Mouse (Mus musculus): ENCODE measurements around the gene Gpr132.

Gpr132 gene

DNA sequence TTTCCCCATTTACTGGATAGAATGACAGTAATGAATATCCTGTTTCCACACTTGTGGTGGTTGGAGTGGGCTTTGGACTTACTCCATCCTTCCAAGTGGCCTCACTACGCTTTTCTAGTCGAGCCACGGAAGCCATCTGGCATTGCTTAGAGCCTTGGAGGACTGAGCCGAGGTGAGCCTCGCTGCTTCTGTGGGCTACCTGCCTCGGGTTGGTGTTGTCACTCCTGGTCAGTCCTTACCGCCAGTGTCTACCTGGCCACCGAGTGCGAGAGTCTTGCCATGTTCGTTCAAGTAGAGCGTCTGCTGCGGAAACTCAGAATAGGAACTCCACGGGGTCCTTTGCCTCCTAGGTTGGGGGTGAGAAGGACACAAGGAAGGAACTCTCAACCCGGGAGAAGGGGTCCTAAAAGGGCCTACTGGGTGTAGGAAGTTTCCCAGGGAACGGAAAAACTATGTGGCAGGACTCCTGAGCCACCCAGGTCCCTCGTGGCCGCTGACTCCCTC lies 9.1 kb upstream of the Gpr132 start:
- peak; percentile 30 for DNase-seq (ENCODE audit: low read depth, low spot score)

DNA sequence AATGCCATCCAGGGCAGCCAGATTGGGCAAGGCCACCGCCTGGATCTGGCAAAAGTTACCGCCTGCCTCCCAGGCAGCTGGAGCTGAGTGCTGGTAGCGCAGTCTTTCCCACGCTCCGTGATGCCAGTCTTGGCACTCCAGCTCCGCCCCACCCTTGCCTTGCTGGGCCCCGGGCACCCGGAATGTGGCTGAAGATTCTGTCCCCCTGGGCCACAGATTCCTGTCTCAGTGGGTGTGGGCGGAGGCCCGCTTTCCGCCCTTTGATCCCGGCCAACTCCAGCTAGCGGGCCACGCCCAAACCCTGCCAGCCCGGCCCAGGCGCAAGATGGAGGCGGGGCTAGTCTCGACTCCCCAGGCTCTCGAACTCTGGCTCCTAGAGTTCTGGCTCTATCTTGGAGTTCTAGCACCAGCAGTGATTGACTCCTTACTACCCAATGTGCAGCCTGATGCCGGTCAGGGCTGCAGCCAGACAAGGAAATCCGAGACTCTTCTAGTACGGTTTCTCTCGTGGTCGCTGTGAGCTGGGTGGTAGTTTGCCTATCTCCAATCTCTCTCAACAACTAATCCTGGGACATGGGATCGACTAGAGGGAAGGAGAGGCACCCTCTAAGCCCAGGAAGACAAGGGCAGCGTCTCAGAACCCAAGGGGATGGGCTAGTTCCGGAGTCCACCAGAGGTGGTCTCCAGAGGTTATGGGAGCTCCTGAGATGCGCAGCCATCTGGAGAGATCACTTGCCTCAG lies 8.5 kb upstream of the Gpr132 start:
- DNase-seq (ENCODE audit: low read depth, low spot score) = peak; percentile 74

DNA sequence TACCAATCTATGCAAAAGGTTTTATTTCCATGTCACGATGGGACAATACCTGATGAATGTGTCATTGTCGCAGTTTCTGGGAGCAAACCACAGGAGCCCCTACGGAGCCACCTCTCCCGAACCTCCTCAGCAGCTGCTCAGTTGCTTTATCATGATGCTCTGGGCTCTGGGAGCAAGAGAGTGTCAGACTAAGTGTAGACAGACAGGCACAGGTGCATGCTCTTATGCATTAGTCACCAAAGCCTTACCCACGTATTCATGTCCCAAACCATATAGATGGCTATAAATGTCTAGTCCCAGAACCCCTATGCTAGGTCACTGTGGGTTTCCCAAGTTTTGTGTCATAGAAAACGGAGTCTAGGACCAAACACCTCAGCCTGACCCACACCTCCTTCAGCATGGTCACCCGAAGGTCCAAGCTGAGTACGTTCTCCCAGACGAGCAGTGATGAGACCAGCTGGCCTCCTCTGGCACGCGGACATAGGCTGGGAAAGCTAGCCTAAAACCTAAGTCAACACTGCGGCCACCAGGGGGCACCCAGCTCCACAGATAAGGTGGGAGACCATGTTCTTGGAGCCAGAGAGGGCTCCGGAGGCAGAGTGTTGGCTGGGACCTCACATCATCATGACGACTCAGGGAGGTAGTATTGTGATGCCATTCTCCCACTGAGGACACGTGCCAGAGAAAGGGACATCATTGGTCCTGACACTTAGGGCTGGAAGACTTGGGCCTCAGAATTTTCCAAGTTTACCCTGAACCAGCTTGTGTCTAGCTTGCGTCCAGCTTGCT lies 7.4 kb upstream of the Gpr132 start:
- peak; percentile 90 for DNase-seq (ENCODE audit: low read depth, low spot score)

DNA sequence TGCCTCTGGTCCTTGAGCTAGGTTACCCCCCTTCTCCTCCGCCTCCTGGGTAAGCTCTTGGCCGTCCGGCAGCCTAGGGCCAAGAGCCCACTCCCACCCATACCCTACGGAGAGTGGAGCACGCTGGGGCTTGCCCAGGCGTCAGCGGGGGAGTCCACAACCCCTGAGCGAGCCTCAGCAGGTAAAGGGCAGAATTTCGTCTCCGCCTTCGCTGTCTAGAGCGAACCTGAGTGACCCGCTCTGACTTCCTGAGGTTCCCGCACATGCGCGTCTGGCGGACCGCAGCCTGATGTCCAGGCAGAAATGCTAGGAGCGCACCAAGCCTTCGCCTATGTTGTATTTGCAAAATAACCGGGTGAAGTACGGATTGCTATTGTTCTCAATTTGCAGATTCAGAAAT lies 6.2 kb upstream of the Gpr132 start:
- DNase-seq (ENCODE audit: low read depth, low spot score) = peak; percentile 17

DNA sequence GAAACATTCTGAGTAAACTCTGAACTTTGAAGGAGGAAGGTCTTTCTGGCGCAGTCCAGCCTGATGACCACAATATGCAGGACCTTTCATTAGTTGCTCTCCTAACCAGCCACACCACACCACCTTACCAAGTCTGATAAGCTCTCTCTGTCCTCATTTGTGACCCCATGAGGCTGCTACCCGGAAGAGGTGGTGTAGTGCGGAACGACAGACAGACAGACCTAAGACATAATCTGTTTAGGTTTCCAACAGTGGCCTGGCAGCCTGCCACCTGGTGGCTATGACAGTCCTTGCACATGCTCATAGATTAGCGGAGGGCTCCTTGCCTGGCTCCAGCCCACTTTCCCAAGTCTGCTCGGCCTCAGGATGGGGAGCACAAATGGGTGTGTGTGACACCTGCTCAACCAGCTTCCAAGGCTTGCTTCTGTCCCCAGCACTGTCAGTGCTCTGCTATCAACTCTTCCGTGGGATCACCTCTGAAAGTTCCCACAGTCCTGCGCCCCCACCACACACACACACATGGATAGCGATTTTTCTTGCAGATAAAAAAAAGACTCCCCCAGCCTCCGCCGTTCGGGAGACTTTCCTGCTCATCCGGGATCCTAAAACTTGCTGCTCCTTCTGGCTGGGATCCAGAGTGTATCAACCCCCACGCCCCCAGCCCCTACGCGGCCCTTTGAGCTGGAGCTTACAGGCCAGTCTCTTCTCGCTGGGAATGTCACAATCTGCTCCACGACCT lies 5.6 kb upstream of the Gpr132 start:
- DNase-seq (ENCODE audit: low read depth, low spot score) = peak; percentile 90

DNA sequence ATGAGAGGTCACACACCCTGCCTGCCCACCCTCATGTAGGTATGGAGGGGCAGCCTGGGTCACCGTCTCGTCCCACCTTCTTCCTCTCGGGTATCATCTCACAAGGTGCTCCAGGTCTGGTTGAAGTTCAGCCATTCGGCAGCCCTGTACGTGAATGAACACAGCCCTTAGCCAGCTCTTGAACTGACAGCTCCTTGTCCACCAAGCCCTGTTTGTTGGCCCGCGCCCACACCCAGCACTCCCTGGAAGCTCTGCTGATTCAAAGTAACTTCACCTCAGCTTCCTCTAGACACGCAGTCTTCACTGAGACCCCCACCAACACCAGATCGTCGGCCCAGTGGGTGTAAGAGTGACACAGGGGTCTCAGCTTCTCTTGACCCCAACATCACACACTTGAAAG lies 5.0 kb upstream of the Gpr132 start:
- DNase-seq (ENCODE audit: low read depth, low spot score) = peak; percentile 19

DNA sequence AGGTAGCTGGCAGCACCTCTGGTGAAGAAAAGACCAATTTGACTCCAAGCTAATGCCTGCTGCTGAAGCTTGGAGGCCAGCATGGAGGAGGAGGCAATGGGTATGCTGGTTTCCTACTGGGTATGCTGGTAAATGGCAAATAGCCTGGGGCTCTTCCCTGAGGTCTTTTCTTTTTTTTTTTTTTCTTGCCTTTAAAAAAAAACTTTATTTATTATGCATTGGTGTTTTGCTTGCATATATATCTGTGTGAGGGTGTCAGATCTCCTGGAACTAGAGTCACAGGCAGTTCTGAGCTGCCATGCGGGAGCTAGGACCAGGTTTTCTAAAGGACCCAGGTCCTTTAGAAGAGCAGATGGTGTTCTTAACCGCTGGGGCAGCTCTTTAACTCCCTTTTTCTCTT lies 3.2 kb upstream of the Gpr132 start:
- DNase-seq (ENCODE audit: low read depth, low spot score) = peak; percentile 13

DNA sequence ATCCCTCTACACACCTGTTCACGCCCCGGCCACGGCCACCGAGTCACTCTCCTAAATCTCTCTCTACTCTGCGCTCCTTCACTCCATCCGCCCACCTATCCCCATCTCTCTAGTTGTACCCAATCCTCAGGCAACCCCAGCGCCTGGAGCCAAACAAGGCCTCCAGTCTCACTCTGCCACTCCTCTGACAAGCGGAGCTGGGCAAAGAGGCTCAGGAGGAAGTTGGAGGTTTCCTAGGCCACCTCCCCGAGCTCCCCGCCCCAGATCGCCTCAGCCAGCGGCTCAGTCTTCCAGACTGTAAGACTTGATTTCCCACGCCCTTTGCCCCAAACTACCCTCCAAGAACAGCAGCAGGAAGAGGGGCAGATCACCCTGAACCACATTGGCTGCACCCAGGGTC lies 2.7 kb upstream of the Gpr132 start:
- DNase-seq (ENCODE audit: low read depth, low spot score) = peak; percentile 59

DNA sequence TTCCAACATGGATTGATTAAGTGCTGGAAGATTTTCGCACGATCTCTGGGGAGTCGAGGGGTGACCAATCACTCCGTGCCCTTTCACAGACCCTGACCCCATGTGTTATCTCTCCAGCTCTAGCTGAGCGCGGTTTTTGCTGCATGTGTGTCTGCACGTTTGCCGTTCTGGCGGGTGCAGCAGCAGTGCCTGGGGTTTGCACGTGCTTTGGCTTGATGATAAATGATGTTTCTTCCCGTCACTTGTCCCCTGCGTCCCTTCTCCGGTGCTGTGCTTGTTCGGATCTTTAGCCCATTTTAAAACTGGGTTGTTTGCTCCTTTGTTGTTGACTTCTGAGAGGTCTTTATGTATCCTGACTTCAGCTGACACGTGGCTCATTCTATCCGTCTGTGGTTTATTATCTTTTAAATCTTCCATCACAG lies 1.8 kb upstream of the Gpr132 start:
- DNase-seq (ENCODE audit: low read depth, low spot score) = peak; percentile 49

DNA sequence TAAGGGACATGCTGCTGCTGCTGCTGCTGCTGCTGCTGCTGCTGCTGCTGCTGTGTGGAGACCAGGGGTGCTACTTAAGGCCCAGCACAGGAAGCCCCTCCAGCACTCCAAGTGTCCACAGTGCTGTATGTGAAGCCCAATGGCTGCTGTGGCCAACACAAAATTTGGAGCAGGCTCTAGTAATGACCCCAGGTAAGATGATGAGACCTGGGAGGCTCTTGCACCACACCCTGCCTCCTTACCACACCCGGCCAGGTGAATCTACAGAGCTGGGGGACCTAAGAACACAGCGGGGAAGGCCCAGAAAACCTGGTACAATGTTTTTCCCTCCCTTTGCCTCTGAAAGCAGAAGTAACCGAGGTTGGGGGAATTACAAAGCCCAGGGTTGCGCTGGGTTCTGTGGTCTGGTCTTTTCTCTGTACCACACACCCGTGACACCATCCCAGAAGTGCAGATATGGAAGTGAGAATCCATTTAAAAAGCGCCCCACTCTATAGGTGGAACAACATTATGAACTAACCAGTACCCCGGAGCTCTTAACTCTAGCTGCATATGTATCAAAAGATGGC lies 838 bp downstream of the Gpr132 start:
- no peak for DNase-seq (ENCODE audit: low read depth, low spot score)

DNA sequence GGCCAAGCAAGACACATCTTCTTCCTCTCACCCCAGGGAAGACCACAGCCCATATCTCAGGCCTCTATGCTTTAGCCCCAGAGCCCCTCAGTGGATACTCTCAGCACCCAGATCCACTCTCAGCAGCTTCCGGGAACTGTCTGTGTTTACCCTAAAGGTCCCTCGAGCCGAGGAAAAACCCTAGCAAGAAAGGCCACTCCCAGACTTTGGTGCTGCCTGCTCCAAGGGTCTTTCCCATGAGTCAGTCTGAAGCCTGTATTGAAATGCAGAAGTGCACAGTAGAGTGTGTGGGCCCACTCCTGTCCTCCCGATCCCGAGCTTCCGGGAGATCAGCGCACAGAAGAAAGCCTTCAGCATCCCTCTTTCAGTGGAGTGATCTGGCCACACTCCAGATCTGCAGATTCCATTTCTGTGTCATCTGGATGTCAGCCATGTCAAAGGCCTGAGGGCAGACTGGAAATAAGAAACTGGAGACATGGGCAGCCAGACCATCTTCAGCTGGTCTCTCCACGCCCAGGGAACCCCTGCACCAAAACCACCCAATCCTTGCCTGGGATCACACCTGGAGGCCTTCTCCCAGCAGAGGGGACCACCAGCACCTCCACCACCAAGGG lies 1.5 kb downstream of the Gpr132 start:
- DNase-seq (ENCODE audit: low read depth, low spot score) = no peak

DNA sequence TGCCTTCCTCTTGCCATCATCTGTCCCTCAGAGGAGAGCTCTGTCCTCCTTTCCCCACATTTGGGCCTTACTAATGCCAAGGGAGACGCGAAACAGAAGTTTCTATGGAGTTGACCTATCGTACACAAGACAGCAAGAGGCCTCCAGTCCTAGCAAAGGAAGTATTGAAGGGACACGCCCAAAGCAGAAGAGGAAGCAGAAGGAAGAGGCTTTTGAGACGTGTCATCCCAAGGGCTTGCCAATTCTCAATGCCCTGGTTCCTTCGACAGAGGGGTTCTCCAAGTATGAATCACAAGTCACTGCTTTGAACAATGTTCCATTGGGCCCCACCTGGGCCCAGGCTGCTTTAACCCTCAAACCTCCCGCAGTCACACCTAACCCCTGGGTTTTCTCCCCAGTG lies 3.2 kb downstream of the Gpr132 start:
- DNase-seq (ENCODE audit: low read depth, low spot score) = no peak

DNA sequence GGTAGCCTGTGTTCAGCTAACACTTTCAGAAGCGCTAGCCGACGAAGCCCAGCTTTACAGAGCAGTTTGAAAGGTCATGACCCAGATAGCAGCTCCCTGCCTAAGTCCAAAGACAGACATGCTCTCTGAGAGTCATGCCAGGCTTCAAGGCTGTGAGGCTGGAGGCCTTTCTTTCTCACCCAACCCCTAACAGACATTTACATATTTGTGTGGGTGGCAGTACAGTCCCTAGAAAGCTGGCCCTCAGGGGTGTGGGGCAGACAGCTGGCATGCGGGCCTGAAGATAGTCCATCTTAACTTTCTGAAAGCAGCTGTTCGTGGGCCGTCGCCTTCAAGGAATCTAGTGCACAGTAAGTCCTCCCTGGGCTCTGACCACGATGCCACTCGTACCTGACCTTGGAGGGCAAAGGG lies 6.1 kb downstream of the Gpr132 start:
- peak; percentile 64 for DNase-seq (ENCODE audit: low read depth, low spot score)

DNA sequence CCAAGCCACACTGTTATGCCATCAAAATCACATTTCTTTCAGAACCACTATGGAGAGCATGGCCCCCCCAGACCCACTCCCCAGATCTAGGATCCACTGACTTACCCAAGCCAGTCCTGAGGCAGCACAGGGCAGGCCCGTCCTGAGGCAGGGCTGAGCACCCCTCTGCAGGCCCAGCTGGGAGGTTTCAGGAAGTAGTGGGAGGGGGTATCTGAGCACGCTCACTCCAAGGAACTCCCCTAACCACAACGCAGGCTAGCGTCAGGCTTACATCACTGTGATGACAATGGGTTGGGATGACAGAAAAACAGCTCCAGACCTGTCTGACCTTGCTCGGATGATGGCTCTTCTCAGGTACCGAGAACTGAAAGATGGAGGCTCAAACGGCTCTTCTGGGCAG lies 7.3 kb downstream of the Gpr132 start:
- peak; percentile 94 for DNase-seq (ENCODE audit: low read depth, low spot score)

DNA sequence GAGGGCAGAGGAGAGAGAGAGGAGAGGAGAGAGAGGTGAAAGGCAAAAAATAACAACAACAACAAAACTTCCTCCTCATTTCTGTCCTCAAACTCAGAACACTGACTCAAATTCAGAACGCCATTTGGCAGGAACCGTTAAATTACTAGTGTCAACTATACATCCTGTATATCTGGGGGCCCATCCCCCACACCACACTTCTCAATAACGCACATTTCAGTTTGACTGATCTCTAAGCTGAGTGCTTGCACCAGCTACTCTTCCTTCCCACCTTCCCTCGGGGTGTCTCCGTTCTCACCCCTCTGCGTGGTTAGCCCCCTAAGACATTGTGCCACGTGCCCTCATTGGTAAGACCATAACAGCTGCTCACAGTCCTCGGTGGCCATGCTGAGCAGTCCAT lies 8.1 kb downstream of the Gpr132 start:
- peak; percentile 90 for DNase-seq (ENCODE audit: low read depth, low spot score)

DNA sequence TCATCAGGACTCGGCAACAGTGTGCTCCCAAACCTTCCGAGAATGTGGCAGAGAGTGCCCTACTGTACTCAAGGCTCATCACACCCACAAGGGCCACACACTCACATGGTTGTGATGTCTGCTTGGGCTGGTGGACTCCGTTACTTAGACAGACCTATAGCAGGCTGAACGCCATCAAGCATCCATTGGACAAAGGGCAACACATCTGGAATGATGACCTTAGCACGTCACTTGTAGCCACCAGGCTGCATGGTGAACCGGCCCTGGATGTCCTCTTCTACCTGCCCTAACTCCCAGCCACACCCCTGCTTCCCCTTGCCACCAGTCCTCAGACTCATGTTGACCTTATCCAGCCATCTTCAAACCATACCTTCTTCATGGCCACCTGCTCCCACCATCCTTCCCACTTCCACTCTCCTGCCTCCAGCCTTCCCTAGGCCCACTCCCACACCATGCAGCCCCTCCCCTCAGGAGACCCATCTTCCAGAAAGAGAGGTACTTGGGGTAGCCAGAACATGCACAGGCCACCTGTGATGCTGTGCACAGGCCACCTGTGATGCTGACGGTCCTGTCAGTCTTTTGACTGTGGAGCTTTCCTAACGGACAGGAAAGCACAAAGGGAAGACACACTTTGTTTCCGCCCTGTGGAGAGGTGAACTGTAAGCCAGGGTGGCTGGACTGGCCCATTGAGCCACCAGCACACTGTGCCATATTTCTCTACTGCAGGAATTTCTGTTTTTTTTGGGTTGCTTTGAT lies 9.3 kb downstream of the Gpr132 start:
- peak; percentile 31 for DNase-seq (ENCODE audit: low read depth, low spot score)

DNA sequence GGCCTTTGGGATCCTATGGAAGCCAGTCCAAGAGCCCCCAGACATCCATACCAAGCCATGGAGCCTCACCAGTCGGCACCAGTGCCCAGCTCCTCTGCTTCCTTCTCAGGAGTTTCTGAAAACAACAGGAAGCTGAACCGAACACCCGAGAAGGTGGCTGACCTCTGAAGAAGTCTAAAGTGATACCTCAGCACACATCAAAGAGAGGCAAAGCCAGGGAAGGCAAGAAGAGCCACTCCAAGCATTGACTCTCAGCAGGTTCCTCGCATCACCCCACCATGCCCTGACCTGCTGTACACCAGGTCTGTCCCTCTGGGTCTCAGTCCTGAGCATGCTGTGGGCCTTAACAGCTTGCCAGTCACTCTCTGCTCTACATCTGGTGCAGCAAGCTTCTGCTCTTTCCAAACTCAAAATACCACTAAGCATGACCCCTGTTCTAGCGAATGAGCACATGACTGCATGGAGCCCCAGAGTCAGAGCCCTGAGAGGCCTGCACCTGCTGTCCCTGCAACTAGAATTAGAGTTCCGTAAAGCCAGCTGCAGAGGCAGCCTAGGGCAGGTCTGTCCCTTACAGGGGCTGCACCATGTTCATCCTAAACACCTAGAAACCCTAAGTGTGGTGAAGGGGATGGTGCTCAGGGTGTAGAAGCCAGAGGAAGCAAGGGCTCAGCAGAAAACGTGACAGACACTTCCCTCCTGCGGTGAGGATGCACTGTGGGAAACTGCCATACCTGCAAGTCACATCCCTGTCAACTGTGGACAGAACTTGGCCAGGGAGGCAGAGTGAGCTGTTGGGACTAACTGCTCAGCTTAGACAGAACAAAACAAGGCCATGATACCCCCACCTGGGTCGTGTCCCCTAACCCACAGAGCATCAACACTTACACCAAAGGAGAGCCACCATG lies 10.8 kb downstream of the Gpr132 start:
- peak; percentile 48 for DNase-seq (ENCODE audit: low read depth, low spot score)

DNA sequence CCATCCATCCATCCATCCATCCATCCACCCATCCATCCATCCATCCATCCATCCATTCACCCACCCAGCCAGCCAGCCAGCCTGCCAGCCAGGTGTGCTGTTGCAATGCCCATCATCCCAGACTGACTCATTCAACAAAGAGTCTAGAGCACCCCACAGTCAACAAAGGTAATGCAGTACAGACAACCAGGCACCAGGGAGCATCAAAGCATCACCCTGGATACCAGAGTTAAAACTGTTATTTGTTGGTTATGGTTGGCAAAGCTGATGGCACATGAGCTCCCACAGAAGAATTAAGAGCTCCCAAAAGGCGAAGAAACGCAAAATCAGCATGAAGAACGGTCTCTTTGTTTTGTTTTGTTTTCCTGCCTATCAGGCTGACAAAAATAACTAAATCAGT lies 11.7 kb downstream of the Gpr132 start:
- DNase-seq (ENCODE audit: low read depth, low spot score) = peak; percentile 70

DNA sequence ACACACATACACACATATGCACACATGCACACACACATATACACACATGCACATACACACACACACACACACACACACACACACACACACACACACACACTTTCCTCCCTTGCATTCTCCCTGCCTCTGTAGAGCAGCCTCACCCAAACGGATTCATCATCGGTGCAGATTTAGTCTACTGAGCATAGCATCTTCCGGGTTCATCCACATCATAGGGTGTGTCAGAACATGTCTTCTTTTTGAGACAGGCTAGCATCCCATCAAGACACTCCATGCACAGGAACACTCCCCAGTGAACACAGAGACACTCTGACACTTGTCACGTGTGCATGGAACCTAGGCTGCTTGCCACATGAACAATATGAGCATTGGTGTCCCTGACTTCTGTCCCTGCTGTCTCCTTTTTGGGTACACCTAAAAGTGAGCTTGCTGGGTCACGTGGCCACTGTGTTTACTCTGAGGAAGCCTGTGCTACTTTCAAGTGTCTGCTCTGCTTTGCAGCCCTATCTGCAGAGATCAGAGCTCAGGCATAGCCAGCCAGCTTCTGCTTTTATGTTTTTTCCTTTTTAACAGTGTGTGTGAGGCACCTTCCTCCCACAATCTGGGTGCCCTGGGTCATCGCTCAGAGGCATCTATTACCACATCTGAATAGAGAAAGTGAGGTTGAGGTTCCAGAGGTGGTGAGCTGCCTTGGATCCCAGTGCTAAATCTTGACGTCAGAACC lies 13.3 kb downstream of the Gpr132 start:
- DNase-seq (ENCODE audit: low read depth, low spot score) = peak; percentile 88
